Mouse (Mus musculus) midbrain, embryonic 15.5 days (tissue): ENCODE measurements around the gene Insig1. TPM values are rescaled to one million over a fixed set of nuclear protein-coding genes. Genes with fewer than 3 reads are reported as not detected.

Experiments used
- ATAC-seq: fragments of 200-750 bp; cut with Nextera tagmentation; replicated peaks from 2 replicates; pipeline ENCODE4 v1.8.0; 2017; ENCODE audit warnings: moderate TSS enrichment
- H3K27ac ChIP-seq: fragments of 300-500 bp; sonication (generic); 2 replicates; pipeline ENCODE4 v1.5.1; 2015; ENCODE audit warnings: mild to moderate bottlenecking, inconsistent platforms
- H3K27me3 ChIP-seq: fragments of 300-500 bp; sonication (generic); replicated peaks from 2 replicates; pipeline ENCODE4 v1.6.1; 2015; ENCODE audit warnings: inconsistent platforms
- H3K36me3 ChIP-seq: fragments of 300-500 bp; sonication (generic); replicated peaks from 2 replicates; pipeline ENCODE4 v1.6.1; 2015; ENCODE audit warnings: inconsistent platforms
- H3K4me1 ChIP-seq: fragments of 300-500 bp; sonication (generic); 2 replicates; pipeline ENCODE4 v1.6.1; 2015; ENCODE audit warnings: inconsistent platforms
- H3K4me2 ChIP-seq: fragments of 300-500 bp; sonication (generic); 2 replicates; pipeline ENCODE4 v1.6.1; 2015; ENCODE audit warnings: inconsistent platforms, mild to moderate bottlenecking, moderate library complexity
- H3K4me3 ChIP-seq: fragments of 300-500 bp; sonication (generic); 2 replicates; pipeline ENCODE4 v1.5.1; 2015; ENCODE audit warnings: mild to moderate bottlenecking, inconsistent platforms
- H3K9ac ChIP-seq: fragments of 300-500 bp; sonication (generic); 2 replicates; pipeline ENCODE4 v1.6.1; 2015; ENCODE audit warnings: mild to moderate bottlenecking, inconsistent platforms
- H3K9me3 ChIP-seq: fragments of 300-500 bp; sonication (generic); 2 replicates; pipeline ENCODE4 v1.6.1; 2016; ENCODE audit warnings: inconsistent platforms
- WGBS: fragments of 180-500 bp; shearing (Covaris S2); methylation state at CpG from one replicate; pipeline ENCODE4 v1.1.7; 2015; ENCODE audit warnings: mixed read lengths; 5-methylcytosine and 5-hydroxymethylcytosine counted together
- polyA plus RNA-seq: library from polyadenylated mRNA; unstranded; fragments of >200 nt; fragmentation: Nextera tagmentation; extraction: Ambion mirVana; gene quantifications from 2 replicates; pipeline ENCODE4 v1.2.1, GENCODE M21; 2015

Insig1 gene
- polyA plus RNA-seq, 1 experiment from 2014 or later = 79.3 TPM

DNA sequence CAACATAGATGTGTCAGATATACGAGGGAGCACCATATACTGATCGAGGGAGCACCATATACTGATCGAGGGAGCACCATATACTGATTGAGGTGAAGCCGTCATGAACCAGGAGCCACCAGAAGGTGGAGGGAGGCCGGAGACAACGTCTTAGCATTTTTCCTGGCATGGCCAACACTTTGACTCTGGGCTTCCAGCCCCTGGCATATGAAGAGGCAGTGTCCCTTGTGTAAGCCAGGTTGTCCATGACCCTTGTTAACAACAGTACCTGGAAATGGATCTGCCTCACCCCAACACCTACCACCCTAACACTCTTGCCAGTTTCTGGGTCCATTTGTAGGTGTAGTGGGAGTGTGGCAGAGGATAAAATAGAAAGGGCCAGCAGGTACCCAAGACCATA is 23.7 kb downstream of the Insig1 start:
- Histone ChIP-seq H3K4me3 (no peak overlapping the region), H3K4me1 (no peaks in the 10 kb centered on the region), H3K4me2 (no peak overlapping the region), H3K9me3 (no peaks in the 10 kb centered on the region), H3K27ac (no peak overlapping the region), H3K27me3 (no peaks in the 10 kb centered on the region), H3K9ac (no peak overlapping the region), H3K36me3 (no peaks in the 10 kb centered on the region)
- ATAC-seq = no peak
- WGBS = 78% methylated on average over 6 of the region's 6 CpGs

- no peaks in the 10 kb centered on the region for H3K4me1 ChIP-seq
- no peaks in the 10 kb centered on the region for H3K36me3 ChIP-seq
- H3K27me3 ChIP-seq = no peaks in the 10 kb centered on the region
- ATAC-seq = no peak
- H3K9me3 ChIP-seq = no peaks in the 10 kb centered on the region
- 72% methylated on average over 2 of the region's 2 CpGs for WGBS
- no peak overlapping the region for H3K4me2 ChIP-seq
- H3K27ac ChIP-seq = no peak overlapping the region
- H3K4me3 ChIP-seq = no peak overlapping the region
- no peak overlapping the region for H3K9ac ChIP-seq
These were observed 24.5 kb downstream of the Insig1 start for GRCm38 (mm10) chr5:28095671-28096070.

DNA sequence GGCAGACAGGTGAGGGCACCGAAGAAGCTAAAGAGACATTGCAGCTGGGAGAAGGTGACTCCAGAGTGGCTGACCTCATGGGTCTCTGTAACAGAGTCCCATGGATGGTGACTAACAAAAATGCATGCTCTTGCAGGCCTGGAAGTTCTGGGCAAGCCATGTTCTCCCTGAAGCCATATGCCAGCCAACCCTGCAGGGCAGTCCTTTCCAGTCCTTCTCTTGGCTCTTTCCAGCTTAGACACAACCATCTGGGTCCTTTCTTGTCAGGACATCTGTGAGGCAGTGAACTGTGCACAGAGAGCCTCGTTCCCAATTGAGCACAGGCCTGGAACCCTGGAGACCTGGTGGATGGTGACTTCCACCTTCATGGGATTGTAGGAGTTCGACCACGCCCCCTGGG is 35.8 kb downstream of the Insig1 start:
- no peaks in the 10 kb centered on the region for H3K36me3 ChIP-seq

GRCm38 (mm10) chr5:28107974-28108373 is 36.8 kb downstream of the Insig1 start:
- Histone ChIP-seq H3K4me3 (no peak overlapping the region), H3K4me1 (no peaks in the 10 kb centered on the region), H3K27me3 (no peaks in the 10 kb centered on the region), H3K9ac (no peak overlapping the region), H3K4me2 (no peak overlapping the region), H3K9me3 (no peaks in the 10 kb centered on the region), H3K27ac (no peak overlapping the region), H3K36me3 (no peaks in the 10 kb centered on the region)
- WGBS = 85% methylated on average over 6 of the region's 6 CpGs
- no peak for ATAC-seq

More for the DNA sequence above, 35.8 kb downstream of the Insig1 start:
- no peak overlapping the region for H3K9ac ChIP-seq
- no peaks in the 10 kb centered on the region for H3K27me3 ChIP-seq
- no peaks in the 10 kb centered on the region for H3K4me1 ChIP-seq
- WGBS = 80% methylated on average over 4 of the region's 4 CpGs
- no peak for ATAC-seq
- no peaks in the 10 kb centered on the region for H3K9me3 ChIP-seq
- no peak overlapping the region for H3K4me2 ChIP-seq
- no peak overlapping the region for H3K27ac ChIP-seq
- no peak overlapping the region for H3K4me3 ChIP-seq

DNA sequence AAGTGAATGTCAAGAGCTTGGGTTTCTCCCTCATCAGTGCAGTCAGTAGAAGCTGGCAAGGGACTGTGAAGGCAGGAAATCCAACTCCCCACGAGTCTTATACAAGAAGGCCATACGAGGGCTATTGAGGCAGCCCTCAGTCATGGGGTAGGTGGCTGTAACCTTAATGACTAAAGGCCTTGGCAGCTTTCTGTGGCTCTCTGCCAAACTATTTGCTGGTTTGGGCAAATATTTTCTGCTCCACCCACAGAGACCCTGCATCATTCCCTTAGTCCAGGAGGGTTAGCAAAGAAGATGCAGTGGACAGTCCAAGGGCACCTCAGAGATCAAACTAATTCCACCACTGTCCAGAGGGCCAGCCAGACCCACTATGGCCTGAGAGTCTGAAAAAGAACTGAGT is 39.7 kb downstream of the Insig1 start:
- H3K27me3 ChIP-seq = no peaks in the 10 kb centered on the region
- ATAC-seq = no peak
- no peak overlapping the region for H3K4me3 ChIP-seq
- H3K9me3 ChIP-seq = no peaks in the 10 kb centered on the region
- H3K36me3 ChIP-seq = no peaks in the 10 kb centered on the region
- H3K4me1 ChIP-seq = no peaks in the 10 kb centered on the region
- 63% methylated on average over 2 of the region's 2 CpGs for WGBS
- H3K27ac ChIP-seq = no peak overlapping the region
- no peak overlapping the region for H3K9ac ChIP-seq
- H3K4me2 ChIP-seq = no peak overlapping the region

DNA sequence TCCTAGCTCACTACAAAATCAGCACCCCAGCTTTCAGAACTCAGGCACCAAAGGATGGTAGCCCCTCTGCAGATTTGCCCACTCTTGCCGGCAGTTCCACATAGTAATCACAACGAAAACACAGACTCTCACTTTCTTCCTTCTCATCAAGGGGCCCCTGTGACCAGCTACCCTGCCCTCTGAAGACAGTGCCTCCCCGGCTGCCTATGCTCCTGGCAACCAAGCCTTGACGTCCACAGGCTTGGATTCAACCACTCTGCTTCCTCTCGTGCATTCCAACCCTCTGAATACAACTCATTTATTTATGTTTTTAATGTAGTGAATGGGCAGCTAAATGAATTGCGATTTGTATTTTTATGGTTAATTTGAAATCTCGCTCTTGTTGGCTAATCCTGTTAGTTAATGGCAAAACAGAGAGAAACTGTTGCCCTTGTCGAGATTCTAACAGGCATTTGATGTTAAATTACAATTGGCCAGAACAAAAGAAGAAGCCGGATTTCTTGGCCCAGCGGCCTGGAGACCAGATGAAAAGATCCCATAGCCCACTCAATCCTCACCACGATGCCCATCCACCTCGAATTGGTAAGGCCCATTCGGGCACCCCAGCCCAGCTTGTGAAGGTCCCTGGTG is 46.2 kb downstream of the Insig1 start:
- 5% methylated on average over 13 of the region's 13 CpGs for WGBS
- Histone ChIP-seq H3K27me3 (peaks cover 41% of the 10 kb centered on the region), H3K4me2 (peak overlapping the region; percentile 58), H3K36me3 (no peaks in the 10 kb centered on the region), H3K4me3 (peak overlapping the region; percentile 34), H3K4me1 (peaks cover 12% of the 10 kb centered on the region), H3K9me3 (no peaks in the 10 kb centered on the region), H3K27ac (peak overlapping the region; percentile 45), H3K9ac (peak overlapping the region; percentile 37; the same call in 1 of the 2 replicates)
- ATAC-seq = peak; percentile 22; the same call in 1 of the 2 replicates

GRCm38 (mm10) chr5:28117882-28118530 is 46.8 kb downstream of the Insig1 start:
- H3K27ac ChIP-seq = peak overlapping the region; percentile 45

DNA sequence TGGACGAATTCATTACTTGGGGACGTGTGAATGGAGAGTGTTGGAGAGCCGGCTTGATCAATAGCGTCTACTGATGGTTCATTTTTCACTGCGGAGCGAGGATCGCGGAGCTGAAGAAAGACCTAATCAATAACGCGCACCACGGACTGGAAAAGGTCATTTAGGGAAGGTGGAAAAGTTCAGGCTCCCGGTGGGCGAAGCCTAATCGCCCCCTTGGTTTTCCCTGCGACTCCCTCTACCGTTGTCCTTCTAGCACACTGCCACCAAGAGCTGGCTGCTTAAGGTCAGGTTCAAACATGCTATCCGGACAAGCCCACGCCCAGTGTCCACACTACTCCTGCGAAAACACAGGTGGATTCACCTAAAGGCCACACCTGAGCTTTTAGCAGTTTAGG is 47.4 kb downstream of the Insig1 start:
- no peak for ATAC-seq
- peak overlapping the region; percentile 45 for H3K27ac ChIP-seq
- H3K4me2 ChIP-seq = peak overlapping the region; percentile 58
- H3K36me3 ChIP-seq = no peaks in the 10 kb centered on the region
- peak overlapping the region; percentile 34 for H3K4me3 ChIP-seq
- H3K9me3 ChIP-seq = no peaks in the 10 kb centered on the region
- peaks cover 22% of the 10 kb centered on the region for H3K4me1 ChIP-seq
- peaks cover 41% of the 10 kb centered on the region for H3K27me3 ChIP-seq
- H3K9ac ChIP-seq = peak overlapping the region; percentile 37; the same call in 1 of the 2 replicates
- under 1% methylated on average over 19 of the region's 19 CpGs for whole genome bisulfite sequencing

More at GRCm38 (mm10) chr5:28117882-28118530, 46.8 kb downstream of the Insig1 start:
- WGBS = under 1% methylated on average over 30 of the region's 30 CpGs
- Histone ChIP-seq H3K27me3 (peaks cover 41% of the 10 kb centered on the region), H3K4me1 (peaks cover 17% of the 10 kb centered on the region), H3K36me3 (no peaks in the 10 kb centered on the region), H3K9ac (peak overlapping the region; percentile 37), H3K9me3 (no peaks in the 10 kb centered on the region), H3K4me2 (peak overlapping the region; percentile 58), H3K4me3 (peak overlapping the region; percentile 34)
- peak; percentile 51 for ATAC-seq

DNA sequence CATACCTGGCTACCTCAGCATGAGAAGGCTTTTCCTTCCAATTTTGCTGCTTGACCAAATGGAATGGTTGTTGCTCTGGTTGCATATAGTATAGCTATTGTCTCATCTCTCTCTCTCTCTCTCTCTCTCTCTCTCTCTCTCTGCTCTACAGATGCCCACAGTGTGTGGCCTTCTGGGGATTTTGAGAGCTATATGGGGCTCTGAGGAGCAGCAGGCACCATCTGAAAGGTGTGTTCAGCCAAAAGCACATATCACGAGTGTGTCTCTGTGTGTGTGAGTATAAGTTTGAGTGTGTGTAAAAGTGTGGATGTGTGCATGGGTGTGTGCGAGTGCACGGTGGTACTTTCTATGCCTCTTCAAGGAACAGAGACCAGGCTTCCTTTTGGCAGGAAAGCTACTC is 48.4 kb downstream of the Insig1 start:
- H3K27ac ChIP-seq = peak overlapping the region; percentile 58; the same call in 1 of the 2 replicates
- ATAC-seq = no peak
- H3K9ac ChIP-seq = no peak overlapping the region
- H3K27me3 ChIP-seq = peaks cover 42% of the 10 kb centered on the region
- H3K4me2 ChIP-seq = 0 out of 2 replicates have a peak overlapping the region, but pooled peaks have one; percentile 7
- peaks cover 30% of the 10 kb centered on the region for H3K4me1 ChIP-seq
- 21% methylated on average over 3 of the region's 3 CpGs for WGBS
- no peak overlapping the region for H3K4me3 ChIP-seq
- no peaks in the 10 kb centered on the region for H3K36me3 ChIP-seq
- H3K9me3 ChIP-seq = no peaks in the 10 kb centered on the region

GRCm38 (mm10) chr5:28122491-28123454 is 51.6 kb downstream of the Insig1 start:
- 2% methylated on average over 27 of the region's 27 CpGs for WGBS
- H3K4me3 ChIP-seq = peak overlapping the region; percentile 21
- no peak overlapping the region for H3K9ac ChIP-seq
- peaks cover 27% of the 10 kb centered on the region for H3K4me1 ChIP-seq
- no peaks in the 10 kb centered on the region for H3K36me3 ChIP-seq
- no peaks in the 10 kb centered on the region for H3K9me3 ChIP-seq
- ATAC-seq = peak; percentile 84
- H3K27ac ChIP-seq = peak overlapping the region; percentile 72
- peaks cover 53% of the 10 kb centered on the region for H3K27me3 ChIP-seq
- H3K4me2 ChIP-seq = peak overlapping the region; percentile 39

DNA sequence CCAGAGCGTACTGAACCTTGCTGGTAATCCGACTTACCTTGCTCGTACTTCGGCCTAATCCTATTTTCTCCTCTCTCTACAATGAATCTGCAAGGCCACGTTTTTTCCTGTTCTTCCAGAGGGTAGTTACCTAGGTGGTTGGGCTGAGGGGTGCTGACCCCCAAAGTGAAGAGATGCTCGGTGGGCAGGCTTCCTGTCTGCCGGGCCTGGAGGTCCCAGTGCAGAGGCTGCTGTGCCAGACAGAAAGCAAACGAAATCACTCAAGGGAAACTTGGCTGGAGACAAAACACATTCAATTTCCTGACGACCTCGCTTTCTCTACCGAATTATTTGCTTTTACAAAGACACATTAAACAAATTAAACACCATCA is 52.3 kb downstream of the Insig1 start:
- peaks cover 54% of the 10 kb centered on the region for H3K27me3 ChIP-seq
- under 1% methylated on average over 11 of the region's 11 CpGs for WGBS
- H3K4me2 ChIP-seq = peak overlapping the region; percentile 39
- no peaks in the 10 kb centered on the region for H3K9me3 ChIP-seq
- no peaks in the 10 kb centered on the region for H3K36me3 ChIP-seq
- peak overlapping the region; percentile 72 for H3K27ac ChIP-seq
- no peak overlapping the region for H3K9ac ChIP-seq
- peak overlapping the region; percentile 21 for H3K4me3 ChIP-seq
- no peak for ATAC-seq
- H3K4me1 ChIP-seq = peaks cover 20% of the 10 kb centered on the region
